ENCODE assay signal across 8 mouse cellular contexts in genomic region chr3:50300002-50300951, GRCm38 (mm10).
DNase-seq lines count a peak whose midpoint lies in the region; ATAC-seq and TF ChIP-seq lines count a peak whose summit lies in the region.

No protein-coding gene starts in this region.

- no peaks in the 10 kb centered on the region for H3K36me3 ChIP-seq in embryonic facial prominence, embryonic 14.5 days (ENCODE audit: control insufficient read depth, insufficient read depth, low read length)
- H3K36me3 ChIP-seq in midbrain, embryonic 13.5 days = no peaks in the 10 kb centered on the region
- no peaks in the 10 kb centered on the region for H3K36me3 ChIP-seq in intestine, postnatal 0 days (ENCODE audit: control insufficient read depth, insufficient read depth)
- no peaks in the 10 kb centered on the region for H3K36me3 ChIP-seq in liver, embryonic 12.5 days

- no peak overlapping the region for H3K27ac ChIP-seq in embryonic facial prominence, embryonic 14.5 days (replicated peaks; ENCODE audit: low read depth, low read length)
- H3K27ac ChIP-seq in midbrain, embryonic 13.5 days = peak overlapping the region; percentile 53
- H3K27ac ChIP-seq in intestine, postnatal 0 days (ENCODE audit: low read depth, low read length) = no peak overlapping the region
- no peak overlapping the region for H3K27ac ChIP-seq in liver, embryonic 12.5 days

- no peak overlapping the region for H3K9ac ChIP-seq in embryonic facial prominence, embryonic 14.5 days (ENCODE audit: low read depth, low read length)
- H3K9ac ChIP-seq in midbrain, embryonic 13.5 days (replicated peaks) = no peak overlapping the region
- no peak overlapping the region for H3K9ac ChIP-seq in intestine, postnatal 0 days (ENCODE audit: low read depth, low read length)
- no peak overlapping the region for H3K9ac ChIP-seq in liver, embryonic 12.5 days

- no peaks in the 10 kb centered on the region for H3K9me3 ChIP-seq in embryonic facial prominence, embryonic 14.5 days (ENCODE audit: control insufficient read depth, low read length)
- no peaks in the 10 kb centered on the region for H3K9me3 ChIP-seq in midbrain, embryonic 13.5 days
- no peaks in the 10 kb centered on the region for H3K9me3 ChIP-seq in intestine, postnatal 0 days (ENCODE audit: control insufficient read depth)
- no peaks in the 10 kb centered on the region for H3K9me3 ChIP-seq in liver, embryonic 12.5 days (replicated peaks)

- DNase-seq in layer of hippocampus, postnatal 10 days (ENCODE audit: low spot score in 2 of 2) = peak; percentile 26 to 36
- DNase-seq in layer of hippocampus, adult 11-12 months (ENCODE audit: low spot score) = no peak
- no peak for DNase-seq in embryonic facial prominence, embryonic 14.5 days (ENCODE audit: low spot score)
- peak; percentile 45 for DNase-seq in kidney, adult 18-20 months
- DNase-seq in gastrocnemius, adult 8-10 months (ENCODE audit: low spot score in 2 of 2) = no peak

- no peaks in the 10 kb centered on the region for H3K27me3 ChIP-seq in embryonic facial prominence, embryonic 14.5 days (replicated peaks; ENCODE audit: control insufficient read depth, insufficient read depth, low read length)
- H3K27me3 ChIP-seq in midbrain, embryonic 13.5 days = no peaks in the 10 kb centered on the region
- no peaks in the 10 kb centered on the region for H3K27me3 ChIP-seq in intestine, postnatal 0 days (replicated peaks; ENCODE audit: control insufficient read depth, insufficient read depth, low read length)
- H3K27me3 ChIP-seq in liver, embryonic 12.5 days (replicated peaks) = no peaks in the 10 kb centered on the region

- ATAC-seq in embryonic facial prominence, embryonic 14.5 days (ENCODE audit: low read depth) = 0 out of 2 replicates have a peak, but pooled peaks have one; percentile 17
- ATAC-seq in midbrain, embryonic 13.5 days = peak; percentile 79
- ATAC-seq in intestine, postnatal 0 days = no peak
- no peak for ATAC-seq in liver, embryonic 12.5 days

- H3K4me1 ChIP-seq in embryonic facial prominence, embryonic 14.5 days (ENCODE audit: control insufficient read depth, insufficient read depth, low read length) = peaks cover 4% of the 10 kb centered on the region; the same call in 1 of the 2 replicates
- H3K4me1 ChIP-seq in midbrain, embryonic 13.5 days (replicated peaks) = peaks cover 10% of the 10 kb centered on the region
- H3K4me1 ChIP-seq in intestine, postnatal 0 days (replicated peaks; ENCODE audit: control insufficient read depth, insufficient read depth, low read length) = no peaks in the 10 kb centered on the region
- H3K4me1 ChIP-seq in liver, embryonic 12.5 days = no peaks in the 10 kb centered on the region

- 71% methylated on average over 17 of the region's 17 CpGs for WGBS in embryonic facial prominence, embryonic 14.5 days
- WGBS in midbrain, embryonic 13.5 days = 59% methylated on average over 17 of the region's 17 CpGs
- 81% methylated on average over 17 of the region's 17 CpGs for WGBS in intestine, postnatal 0 days
- WGBS in liver, embryonic 12.5 days (ENCODE audit: insufficient replicate concordance) = 68% methylated on average over 17 of the region's 17 CpGs

- no peak overlapping the region for H3K4me3 ChIP-seq in embryonic facial prominence, embryonic 14.5 days (ENCODE audit: low read depth, low read length)
- H3K4me3 ChIP-seq in midbrain, embryonic 13.5 days (replicated peaks) = no peak overlapping the region
- no peak overlapping the region for H3K4me3 ChIP-seq in intestine, postnatal 0 days (ENCODE audit: low read depth, low read length)
- no peak overlapping the region for H3K4me3 ChIP-seq in liver, embryonic 12.5 days

- no peak for TF ChIP-seq CTCF in intestine, postnatal 0 days (IDR thresholded peaks at IDR 0.05; ENCODE audit: low read depth)

- no peak overlapping the region for H3K4me2 ChIP-seq in embryonic facial prominence, embryonic 14.5 days (ENCODE audit: low read depth, low read length)
- 0 out of 2 replicates have a peak overlapping the region, but pooled peaks have one; percentile 3 for H3K4me2 ChIP-seq in midbrain, embryonic 13.5 days (replicated peaks)
- H3K4me2 ChIP-seq in intestine, postnatal 0 days (replicated peaks; ENCODE audit: low read depth) = no peak overlapping the region
- H3K4me2 ChIP-seq in liver, embryonic 12.5 days = no peak overlapping the region

Comparison
In these comparisons a context has a peak if more than half of its experiments do, and no peak if none do; other contexts are left out.
1. DNase-seq: peak in layer of hippocampus, postnatal 10 days (2 of 2) and kidney, adult 18-20 months (single experiment); none in layer of hippocampus, adult 11-12 months (single experiment), embryonic facial prominence, embryonic 14.5 days (single experiment) and gastrocnemius, adult 8-10 months (0 of 2).
2. ATAC-seq: peak in embryonic facial prominence, embryonic 14.5 days (single experiment) and midbrain, embryonic 13.5 days (single experiment); none in intestine, postnatal 0 days (single experiment) and liver, embryonic 12.5 days (single experiment).